Mouse (Mus musculus): ENCODE measurements at regions not wholly inside any gene's neighbourhood (a gene's known extent, or its start where the extent isn't known, plus 50 kb on each side); places are given as distances from the start of the nearest gene placed in this dataset.

GRCm38 (mm10) chr3:149993199-149993598 is 1002.8 kb upstream of the Adgrl2 start:
- DNase-seq = no peak

GRCm38 (mm10) chr3:149987801-149988200 is 997.4 kb upstream of the Adgrl2 start:
- no peak for DNase-seq

- DNase-seq = no peak
Observed at GRCm38 (mm10) chr3:149956993-149957392, 966.6 kb upstream of the Adgrl2 start.

GRCm38 (mm10) chr3:149936197-149936596 is 945.8 kb upstream of the Adgrl2 start:
- DNase-seq = no peak

GRCm38 (mm10) chr3:149934832-149935231 is 944.5 kb upstream of the Adgrl2 start:
- no peak for DNase-seq

- DNase-seq = no peak
Observed at GRCm38 (mm10) chr3:149928456-149929360, 938.4 kb upstream of the Adgrl2 start.

GRCm38 (mm10) chr3:149920206-149920605 is 929.9 kb upstream of the Adgrl2 start:
- DNase-seq = no peak

GRCm38 (mm10) chr3:149918201-149918600 is 927.8 kb upstream of the Adgrl2 start:
- DNase-seq = no peak

GRCm38 (mm10) chr3:149910721-149911120 is 920.4 kb upstream of the Adgrl2 start:
- DNase-seq = no peak

- no peak for DNase-seq
Observed at GRCm38 (mm10) chr3:149901783-149902182, 911.4 kb upstream of the Adgrl2 start.

GRCm38 (mm10) chr3:149876553-149876952 is 886.2 kb upstream of the Adgrl2 start:
- no peak for DNase-seq

GRCm38 (mm10) chr3:149865945-149866344 is 875.6 kb upstream of the Adgrl2 start:
- no peak for DNase-seq

- no peak for DNase-seq
Observed at GRCm38 (mm10) chr3:149846941-149847539, 856.7 kb upstream of the Adgrl2 start.

- no peak for DNase-seq
Observed at GRCm38 (mm10) chr3:149845826-149846486, 855.6 kb upstream of the Adgrl2 start.

- DNase-seq = peak; percentile 22 to 28
Observed at GRCm38 (mm10) chr3:149845083-149845825, 854.9 kb upstream of the Adgrl2 start.

GRCm38 (mm10) chr3:149837921-149838320 is 847.6 kb upstream of the Adgrl2 start:
- DNase-seq = no peak

GRCm38 (mm10) chr3:149836467-149837233 is 846.3 kb upstream of the Adgrl2 start:
- no peak for DNase-seq

GRCm38 (mm10) chr3:149827181-149827580 is 836.8 kb upstream of the Adgrl2 start:
- no peak for DNase-seq

GRCm38 (mm10) chr3:149826757-149827156 is 836.4 kb upstream of the Adgrl2 start:
- DNase-seq = no peak

GRCm38 (mm10) chr3:149820670-149821069 is 830.3 kb upstream of the Adgrl2 start:
- DNase-seq = no peak

- no peak for DNase-seq
Observed at GRCm38 (mm10) chr3:149819863-149820262, 829.5 kb upstream of the Adgrl2 start.

GRCm38 (mm10) chr3:149819081-149819480 is 828.7 kb upstream of the Adgrl2 start:
- no peak for DNase-seq

Measured in cerebellum, postnatal 36 days (tissue).